Mouse (Mus musculus) embryonic fibroblast, embryonic 13.5 days (primary cell): ENCODE results near the gene Tmem30a.

Source experiments
- CTCF ChIP-seq: IDR thresholded peaks from 2 replicates; pipeline ENCODE4 v1.5.1; 2011; ENCODE audit warnings: mild to moderate bottlenecking, control low read depth, low read length, moderate library complexity, borderline replicate concordance; ENCODE audit not compliant: insufficient read depth
- POLR2A ChIP-seq: IDR thresholded peaks from 2 replicates; pipeline ENCODE4 v1.6.1; 2011; ENCODE audit warnings: low read depth, mild to moderate bottlenecking, control low read depth, low read length, moderate library complexity

DNA sequence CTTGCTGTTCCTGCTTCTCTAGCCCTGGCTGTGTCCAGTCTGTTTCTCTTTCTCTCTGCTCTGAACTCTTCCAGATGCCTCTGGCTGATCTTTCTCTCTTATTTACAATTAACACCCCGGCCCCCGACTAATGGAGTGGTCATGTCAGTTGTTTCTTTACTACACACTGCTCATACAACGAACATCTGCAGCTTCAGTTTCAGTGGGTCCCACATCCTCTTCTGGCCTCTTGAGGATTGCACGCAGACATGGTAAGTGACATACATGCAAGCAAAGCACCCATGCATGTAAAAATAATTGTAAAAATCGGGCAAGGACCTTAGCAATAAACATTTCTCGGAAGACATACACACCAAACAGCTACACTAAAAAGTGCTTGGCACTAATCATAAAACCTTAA is 57.7 kb downstream of the Tmem30a start:
- TF ChIP-seq CTCF (no peak), POLR2A (no peak)
